Mouse (Mus musculus) CD4-positive, CD25-positive, alpha-beta regulatory T cell, adult 4 months (primary cell): ENCODE results near the gene Cars. TPM values are rescaled to one million over a fixed set of nuclear protein-coding genes. Genes with fewer than 3 reads are reported as not detected.

Experiments
- ATAC-seq: one replicate; pipeline ENCODE4 v1.8.0; 2017
- polyA plus RNA-seq, 2 experiments: library from polyadenylated mRNA; unstranded; fragments of 100-300 nt; shearing (Covaris generic); gene quantifications; one replicate each; pipeline ENCODE4 v1.2.1; 2017

The Cars gene
- polyA plus RNA-seq, 2 experiments from 2014 or later = 29.5 to 51.5 TPM

DNA sequence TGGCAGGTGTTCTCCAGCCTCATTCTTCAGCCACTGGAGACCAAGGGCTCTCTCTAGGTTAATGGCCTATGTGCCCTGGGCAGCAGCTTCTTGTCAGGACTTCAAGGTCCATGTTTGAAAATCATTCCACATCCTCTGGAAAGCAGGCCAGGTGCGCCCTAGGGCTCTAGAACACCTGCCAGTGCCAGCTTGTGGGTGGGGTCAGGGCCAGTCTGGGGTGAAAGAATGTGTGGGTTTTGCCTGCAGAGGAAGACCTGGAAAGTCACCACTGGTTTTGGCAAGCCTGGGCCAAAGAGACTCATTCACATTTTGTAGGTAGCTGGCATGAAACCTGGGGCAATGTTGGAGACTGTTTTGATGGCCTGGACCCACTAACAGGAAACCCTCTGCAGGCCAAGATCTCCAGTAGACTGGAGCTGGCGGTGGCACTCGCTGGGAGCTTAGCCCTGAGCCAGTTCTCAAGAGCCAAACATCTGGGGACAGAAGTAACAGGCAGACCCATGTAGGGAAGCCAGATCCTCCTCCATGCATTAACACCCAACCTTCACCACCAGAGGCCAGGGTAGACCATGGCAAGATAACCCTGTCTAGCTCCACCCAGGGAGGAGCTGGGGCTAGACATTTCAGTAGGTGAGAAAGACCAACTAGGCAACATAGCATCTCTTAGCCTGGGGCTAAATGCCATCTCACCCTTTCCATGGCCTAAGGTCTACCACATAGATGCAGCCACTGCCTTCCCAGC is 89.1 kb downstream of the Cars start:
- ATAC-seq = no peak

DNA sequence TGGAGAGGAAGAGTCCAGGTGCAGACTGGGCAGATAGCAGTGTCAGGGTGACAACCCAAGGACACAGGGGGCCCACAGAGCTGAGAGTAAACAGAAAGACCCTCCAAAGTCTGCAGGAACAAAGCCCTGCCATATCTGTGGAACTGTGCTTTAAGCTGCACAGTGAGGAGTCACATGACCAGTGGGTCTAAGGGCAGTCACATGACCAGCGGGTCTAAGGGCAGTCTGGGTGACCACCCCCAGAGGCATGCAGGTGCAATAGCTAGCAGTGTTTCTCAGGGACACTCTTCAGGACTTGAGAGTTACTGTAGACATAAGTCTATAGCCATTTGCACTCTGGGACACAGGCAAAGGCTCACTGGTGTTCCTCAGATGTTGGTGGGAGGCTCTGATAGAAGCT is 90.3 kb downstream of the Cars start:
- ATAC-seq = no peak

Other genes with a start within 250 kb of the Cars start
- 1 to 10 TPM in 1 of 2 experiments, under 1 TPM in 1; 0.87 to 1.3 TPM for gene Cdkn1c, start 139.0 kb downstream of the Cars start, polyA plus RNA-seq
- not detected for gene Slc22a18, start 126.4 kb downstream of the Cars start, polyA plus RNA-seq
- gene Phlda2, start 96.9 kb downstream of the Cars start, polyA plus RNA-seq = under 1 TPM in 1 of 2 experiments, not detected in 1; 0.58 TPM
- gene Nap1l4, start 51.0 kb downstream of the Cars start, polyA plus RNA-seq = 100 to 1,000 TPM; 288 to 395 TPM
- gene Tnfrsf26, start 28.6 kb upstream of the Cars start, polyA plus RNA-seq = 100 to 1,000 TPM; 111 to 143 TPM
- 10 to 100 TPM; 17.4 to 22.8 TPM for gene Tnfrsf22, start 49.6 kb upstream of the Cars start, polyA plus RNA-seq
- gene Tnfrsf23, start 85.8 kb upstream of the Cars start, polyA plus RNA-seq = 1 to 10 TPM; 2.6 to 4.3 TPM
- 10 to 100 TPM; 17.2 to 31.0 TPM for gene Osbpl5, start 156.9 kb upstream of the Cars start, polyA plus RNA-seq
- gene Mrgprg, start 166.9 kb upstream of the Cars start, polyA plus RNA-seq = not detected
- 10 to 100 TPM in 1 of 2 experiments, 1 to 10 TPM in 1; 5.7 to 11.7 TPM for gene Mrgpre, start 184.4 kb upstream of the Cars start, polyA plus RNA-seq
- gene Nadsyn1, start 222.8 kb upstream of the Cars start, polyA plus RNA-seq = 10 to 100 TPM; 20.7 to 28.5 TPM
- gene Dhcr7, start 223.1 kb upstream of the Cars start, polyA plus RNA-seq = 10 to 100 TPM; 47.4 to 52.1 TPM